Mouse (Mus musculus) spleen, adult 2 months (tissue): ENCODE measurements at regions not wholly inside any gene's neighbourhood (a gene's known extent, or its start where the extent isn't known, plus 50 kb on each side); places are given as distances from the start of the nearest gene placed in this dataset.
"Not testable (repeated sequence)": the region's sequence is repeated elsewhere in the genome, so short reads cannot be mapped to it uniquely, and the experiment has no call there.

Source experiments
- DNase-seq, 2 experiments: peaks; one replicate each; pipeline versions ENCODE4 v3.0.0 to v3.0.0-alpha.2; 2012 to 2021; ENCODE audit warnings: low spot score in 2 of 2, low read depth in 1 of 2
- H3K27ac ChIP-seq: fragments of 200-500 bp; 2 replicates; pipeline ENCODE4 v1.5.1; 2012; ENCODE audit warnings: low read length, inconsistent platforms; ENCODE audit not compliant: insufficient read depth
- H3K27me3 ChIP-seq: fragments of 200-500 bp; 2 replicates; pipeline ENCODE4 v1.6.1; 2012; ENCODE audit warnings: mild to moderate bottlenecking, moderate library complexity, low read length, inconsistent platforms; ENCODE audit not compliant: control insufficient read depth, insufficient read depth
- H3K36me3 ChIP-seq: fragments of 200-500 bp; 2 replicates; pipeline ENCODE4 v1.6.1; 2012; ENCODE audit warnings: mild to moderate bottlenecking, low read length, inconsistent platforms; ENCODE audit not compliant: control insufficient read depth, insufficient read depth
- H3K4me1 ChIP-seq: fragments of 200-500 bp; 2 replicates; pipeline ENCODE4 v1.6.1; 2011; ENCODE audit warnings: inconsistent platforms; ENCODE audit not compliant: control insufficient read depth, insufficient read depth, insufficient read length
- H3K4me3 ChIP-seq: fragments of 200-500 bp; 2 replicates; pipeline ENCODE4 v1.5.1; 2011; ENCODE audit warnings: mild to moderate bottlenecking, inconsistent platforms; ENCODE audit not compliant: insufficient read depth, insufficient read length; ENCODE audit errors: extremely low read depth
- CTCF ChIP-seq: fragments of 200-500 bp; IDR thresholded peaks from 2 replicates; pipeline ENCODE4 v1.5.1; 2011; ENCODE audit warnings: mild to moderate bottlenecking, inconsistent platforms; ENCODE audit not compliant: insufficient read depth, insufficient read length, insufficient replicate concordance; ENCODE audit errors: extremely low read depth
- POLR2A ChIP-seq: fragments of 200-500 bp; IDR thresholded peaks from 2 replicates; pipeline ENCODE4 v1.6.1; 2011; ENCODE audit warnings: low read depth, low read length, inconsistent platforms
- WGBS: fragments of 180-500 bp; shearing (Covaris S2); methylation state at CpG from one replicate; pipeline ENCODE4 v1.1.7; 2018; 5-methylcytosine and 5-hydroxymethylcytosine counted together

- Histone ChIP-seq H3K4me1 (no peaks in the 10 kb centered on the region), H3K27me3 (no peaks in the 10 kb centered on the region), H3K4me3 (no peak overlapping the region), H3K27ac (no peak overlapping the region), H3K36me3 (no peaks in the 10 kb centered on the region)
- 74% methylated on average over 2 of the region's 2 CpGs for WGBS
- no peak for DNase-seq
- TF ChIP-seq POLR2A: no peak
- TF ChIP-seq CTCF: no peak
These were observed 395.3 kb upstream of the Cdh5 start for GRCm38 (mm10) chr8:103706084-103706483.

GRCm38 (mm10) chr8:103710871-103711270 lies 390.6 kb upstream of the Cdh5 start:
- not testable (repeated sequence) for H3K4me1 ChIP-seq, DNase-seq, H3K36me3 ChIP-seq, H3K4me3 ChIP-seq, H3K27me3 ChIP-seq, H3K27ac ChIP-seq
- WGBS: 87% methylated on average over 7 of the region's 7 CpGs

GRCm38 (mm10) chr8:103717723-103718122 lies 383.7 kb upstream of the Cdh5 start:
- no peak for TF ChIP-seq POLR2A
- TF ChIP-seq CTCF: no peak
- H3K4me1 ChIP-seq: no peaks in the 10 kb centered on the region
- no peaks in the 10 kb centered on the region for H3K36me3 ChIP-seq
- H3K27me3 ChIP-seq: no peaks in the 10 kb centered on the region
- H3K27ac ChIP-seq: no peak overlapping the region
- no peak overlapping the region for H3K4me3 ChIP-seq
- DNase-seq: no peak
- 67% methylated on average over 4 of the region's 4 CpGs for WGBS

- H3K36me3 ChIP-seq: no peaks in the 10 kb centered on the region
- WGBS: 90% methylated on average over 3 of the region's 3 CpGs
These were observed 368.0 kb upstream of the Cdh5 start for GRCm38 (mm10) chr8:103733466-103733865.

GRCm38 (mm10) chr8:103738330-103738729 lies 363.1 kb upstream of the Cdh5 start:
- TF ChIP-seq CTCF (no peak), POLR2A (no peak)
- Histone ChIP-seq H3K36me3 (no peaks in the 10 kb centered on the region), H3K4me1 (no peaks in the 10 kb centered on the region), H3K27me3 (no peaks in the 10 kb centered on the region), H3K27ac (no peak overlapping the region), H3K4me3 (no peak overlapping the region)
- 63% methylated on average over 8 of the region's 8 CpGs for WGBS
- no peak for DNase-seq

More at GRCm38 (mm10) chr8:103733466-103733865, 368.0 kb upstream of the Cdh5 start:
- H3K4me1 ChIP-seq: no peaks in the 10 kb centered on the region
- no peak overlapping the region for H3K4me3 ChIP-seq
- TF ChIP-seq POLR2A (no peak), CTCF (no peak)
- DNase-seq: no peak
- H3K27me3 ChIP-seq: no peaks in the 10 kb centered on the region
- no peak overlapping the region for H3K27ac ChIP-seq

- Histone ChIP-seq H3K27ac (no peak overlapping the region), H3K4me3 (no peak overlapping the region), H3K4me1 (no peaks in the 10 kb centered on the region), H3K27me3 (no peaks in the 10 kb centered on the region), H3K36me3 (no peaks in the 10 kb centered on the region)
- TF ChIP-seq CTCF (no peak), POLR2A (no peak)
- no peak for DNase-seq
- WGBS: 83% methylated on average over 8 of the region's 8 CpGs
These were observed 360.0 kb upstream of the Cdh5 start for GRCm38 (mm10) chr8:103741395-103741794.

- TF ChIP-seq POLR2A: no peak
- no peak for TF ChIP-seq CTCF
- H3K27ac ChIP-seq: no peak overlapping the region
- no peak for DNase-seq
- no peaks in the 10 kb centered on the region for H3K36me3 ChIP-seq
- no peak overlapping the region for H3K4me3 ChIP-seq
- 84% methylated on average over 4 of the region's 4 CpGs for WGBS
- H3K27me3 ChIP-seq: no peaks in the 10 kb centered on the region
- H3K4me1 ChIP-seq: no peaks in the 10 kb centered on the region
These were observed 352.7 kb upstream of the Cdh5 start for GRCm38 (mm10) chr8:103748734-103749133.
